Mouse (Mus musculus): ENCODE measurements around the gene Olfm2. TPM values are rescaled to one million over a fixed set of nuclear protein-coding genes. Genes with fewer than 3 reads are reported as not detected.

Olfm2 gene
- polyA plus RNA-seq, 1 experiment: 2.3 TPM

DNA sequence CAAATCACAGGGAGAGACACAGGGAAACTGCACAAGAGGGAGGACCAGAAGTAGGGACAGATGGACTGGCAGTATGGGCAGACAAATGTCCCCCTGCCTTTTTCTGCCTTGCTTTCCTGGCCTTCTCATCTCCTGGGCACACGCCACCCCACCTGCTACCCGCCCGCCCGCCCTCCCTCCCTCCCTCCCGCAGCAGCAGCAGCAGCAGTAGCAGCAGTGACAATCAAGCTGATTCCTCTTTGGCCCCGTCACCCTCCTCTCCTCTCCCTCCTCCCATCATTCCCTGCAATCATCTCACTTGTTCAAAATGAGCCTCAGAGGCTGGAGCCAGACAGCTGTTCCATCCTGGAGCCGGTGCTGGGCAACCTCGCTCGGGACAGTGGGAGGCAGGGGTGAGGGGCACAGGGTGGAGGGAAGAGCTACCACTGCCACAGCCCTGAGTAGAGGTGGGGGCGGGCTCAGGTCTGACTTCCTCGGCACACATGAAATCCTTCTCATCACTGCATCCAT lies 32.6 kb downstream of the Olfm2 start:
- no peaks in the 10 kb centered on the region for H3K36me3 ChIP-seq (ENCODE audit: control insufficient read depth, insufficient read depth, low read length)
- H3K27ac ChIP-seq (ENCODE audit: insufficient read depth, low read depth, low read length): no peak overlapping the region
- H3K4me3 ChIP-seq (ENCODE audit: insufficient read depth, low read depth, low read length): no peak overlapping the region
- no peak for DNase-seq
- WGBS: 15% methylated on average over 7 of the region's 11 CpGs
- H3K4me1 ChIP-seq (ENCODE audit: control insufficient read depth, insufficient read depth, low read length): no peaks in the 10 kb centered on the region
- TF ChIP-seq POLR2A (IDR thresholded peaks at IDR 0.05; ENCODE audit: low read depth, low read length): no peak
- no peak for TF ChIP-seq CTCF (conservative IDR thresholded peaks at IDR 0.05; ENCODE audit: insufficient read depth, insufficient read length, low read depth, low read length)
- H3K27me3 ChIP-seq (replicated peaks; ENCODE audit: control insufficient read depth, insufficient read depth, low read length): no peaks in the 10 kb centered on the region

DNA sequence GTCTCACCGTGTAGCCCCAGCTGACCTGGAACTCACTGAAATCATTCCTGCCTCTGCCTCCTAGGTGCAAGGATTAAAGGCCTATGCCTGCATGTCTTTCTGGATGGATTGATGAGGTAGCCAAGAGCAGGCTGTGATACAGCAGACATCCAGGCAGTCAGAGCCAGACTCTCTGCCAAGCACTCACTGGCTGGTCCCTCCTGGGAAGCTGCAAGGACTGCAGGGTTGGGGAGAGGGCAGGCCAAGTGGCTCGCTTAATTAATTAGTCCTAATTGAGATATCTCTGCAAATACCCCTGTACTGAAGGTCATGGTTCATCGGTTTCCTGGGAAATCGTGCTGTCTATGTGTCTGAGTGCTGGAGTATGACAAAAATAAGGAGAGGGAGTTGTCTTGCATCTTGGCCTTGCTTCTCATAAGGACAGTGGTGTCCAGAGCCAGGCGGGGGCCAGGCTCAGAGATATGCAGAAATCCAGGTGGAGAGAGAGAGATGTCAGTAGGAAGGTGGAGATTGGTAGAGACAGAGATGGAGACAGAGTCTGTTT lies 33.1 kb downstream of the Olfm2 start:
- H3K27me3 ChIP-seq (replicated peaks; ENCODE audit: control insufficient read depth, insufficient read depth, low read length): no peaks in the 10 kb centered on the region
- H3K27ac ChIP-seq (ENCODE audit: insufficient read depth, low read depth, low read length): no peak overlapping the region
- TF ChIP-seq POLR2A (IDR thresholded peaks at IDR 0.05; ENCODE audit: low read depth, low read length): no peak
- no peak for TF ChIP-seq CTCF (conservative IDR thresholded peaks at IDR 0.05; ENCODE audit: insufficient read depth, insufficient read length, low read depth, low read length)
- no peaks in the 10 kb centered on the region for H3K4me1 ChIP-seq (ENCODE audit: control insufficient read depth, insufficient read depth, low read length)
- WGBS: 56% methylated on average over 5 of the region's 5 CpGs
- no peaks in the 10 kb centered on the region for H3K36me3 ChIP-seq (ENCODE audit: control insufficient read depth, insufficient read depth, low read length)
- no peak overlapping the region for H3K4me3 ChIP-seq (ENCODE audit: insufficient read depth, low read depth, low read length)
- no peak for DNase-seq

DNA sequence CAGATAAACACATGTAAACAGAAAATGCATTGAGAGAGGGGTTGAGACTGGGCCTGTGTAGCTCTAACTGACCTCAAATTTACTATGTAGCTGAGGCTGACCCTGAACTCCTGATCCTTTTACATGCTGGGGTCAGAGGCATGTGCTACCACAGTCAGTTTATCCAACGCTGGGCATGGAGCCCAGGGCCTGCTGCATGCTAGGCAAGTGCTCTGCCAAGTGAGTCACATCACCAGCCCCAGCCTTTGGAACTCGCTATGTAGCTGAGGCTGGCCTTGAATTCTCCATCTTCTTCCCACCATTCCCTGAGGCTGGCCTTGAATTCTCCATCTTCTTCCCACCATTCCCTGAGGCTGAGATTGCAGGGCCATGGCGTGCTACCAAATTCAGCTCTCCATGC lies 35.7 kb downstream of the Olfm2 start:
- no peak for DNase-seq
- H3K4me1 ChIP-seq (ENCODE audit: control insufficient read depth, insufficient read depth, low read length): no peaks in the 10 kb centered on the region
- TF ChIP-seq POLR2A (IDR thresholded peaks at IDR 0.05; ENCODE audit: low read depth, low read length) (no peak), CTCF (conservative IDR thresholded peaks at IDR 0.05; ENCODE audit: insufficient read depth, insufficient read length, low read depth, low read length) (no peak)
- no peak overlapping the region for H3K4me3 ChIP-seq (ENCODE audit: insufficient read depth, low read depth, low read length)
- no peak overlapping the region for H3K27ac ChIP-seq (ENCODE audit: insufficient read depth, low read depth, low read length)
- no peaks in the 10 kb centered on the region for H3K27me3 ChIP-seq (replicated peaks; ENCODE audit: control insufficient read depth, insufficient read depth, low read length)
- no peaks in the 10 kb centered on the region for H3K36me3 ChIP-seq (ENCODE audit: control insufficient read depth, insufficient read depth, low read length)
- WGBS: 84% methylated on average over 3 of the region's 3 CpGs

DNA sequence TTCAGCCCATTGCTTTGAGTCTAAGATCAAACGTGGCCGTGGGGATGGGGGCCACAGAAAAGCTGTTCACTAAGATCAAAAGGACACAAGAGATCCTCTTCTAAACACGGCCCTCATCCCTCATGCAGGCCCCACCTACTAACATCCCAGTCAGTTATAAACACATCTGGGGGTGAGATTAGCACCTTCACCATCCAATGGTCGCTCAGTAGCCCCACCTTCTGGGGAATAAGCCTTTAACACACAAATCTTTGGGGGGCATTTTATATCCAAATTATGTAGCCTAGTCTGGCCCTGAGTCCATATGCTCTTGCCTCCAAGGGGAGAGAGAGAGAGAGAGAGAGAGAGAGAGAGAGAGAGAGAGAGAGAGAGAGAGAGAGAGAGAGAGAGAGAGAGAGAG lies 40.2 kb downstream of the Olfm2 start:
- Histone ChIP-seq H3K4me3 (ENCODE audit: insufficient read depth, low read depth, low read length) (no peak overlapping the region), H3K27ac (ENCODE audit: insufficient read depth, low read depth, low read length) (no peak overlapping the region), H3K27me3 (replicated peaks; ENCODE audit: control insufficient read depth, insufficient read depth, low read length) (no peaks in the 10 kb centered on the region), H3K36me3 (ENCODE audit: control insufficient read depth, insufficient read depth, low read length) (no peaks in the 10 kb centered on the region), H3K4me1 (ENCODE audit: control insufficient read depth, insufficient read depth, low read length) (no peaks in the 10 kb centered on the region)
- TF ChIP-seq CTCF (conservative IDR thresholded peaks at IDR 0.05; ENCODE audit: insufficient read depth, insufficient read length, low read depth, low read length) (no peak), POLR2A (IDR thresholded peaks at IDR 0.05; ENCODE audit: low read depth, low read length) (no peak)
- WGBS: 28% methylated on average over 4 of the region's 4 CpGs
- DNase-seq: no peak

DNA sequence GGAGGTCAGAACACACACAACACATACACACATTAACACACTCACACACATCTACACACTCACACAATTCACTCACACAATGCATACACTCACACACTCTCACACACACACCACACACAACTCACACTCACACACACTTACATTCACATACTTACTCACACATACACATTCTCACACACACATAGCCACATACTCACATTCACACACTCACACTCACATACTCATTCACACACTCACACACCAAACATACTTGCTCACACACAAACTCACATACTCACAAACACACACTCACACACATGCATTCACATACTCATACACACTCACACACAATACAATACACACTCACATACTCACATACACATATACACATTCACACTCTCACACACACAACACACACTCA lies 40.7 kb downstream of the Olfm2 start:
- H3K36me3 ChIP-seq (ENCODE audit: control insufficient read depth, insufficient read depth, low read length): no peaks in the 10 kb centered on the region
- TF ChIP-seq CTCF (conservative IDR thresholded peaks at IDR 0.05; ENCODE audit: insufficient read depth, insufficient read length, low read depth, low read length) (no peak), POLR2A (IDR thresholded peaks at IDR 0.05; ENCODE audit: low read depth, low read length) (no peak)
- no peak overlapping the region for H3K27ac ChIP-seq (ENCODE audit: insufficient read depth, low read depth, low read length)
- DNase-seq: no peak
- H3K4me1 ChIP-seq (ENCODE audit: control insufficient read depth, insufficient read depth, low read length): no peaks in the 10 kb centered on the region
- no peaks in the 10 kb centered on the region for H3K27me3 ChIP-seq (replicated peaks; ENCODE audit: control insufficient read depth, insufficient read depth, low read length)
- H3K4me3 ChIP-seq (ENCODE audit: insufficient read depth, low read depth, low read length): no peak overlapping the region

DNA sequence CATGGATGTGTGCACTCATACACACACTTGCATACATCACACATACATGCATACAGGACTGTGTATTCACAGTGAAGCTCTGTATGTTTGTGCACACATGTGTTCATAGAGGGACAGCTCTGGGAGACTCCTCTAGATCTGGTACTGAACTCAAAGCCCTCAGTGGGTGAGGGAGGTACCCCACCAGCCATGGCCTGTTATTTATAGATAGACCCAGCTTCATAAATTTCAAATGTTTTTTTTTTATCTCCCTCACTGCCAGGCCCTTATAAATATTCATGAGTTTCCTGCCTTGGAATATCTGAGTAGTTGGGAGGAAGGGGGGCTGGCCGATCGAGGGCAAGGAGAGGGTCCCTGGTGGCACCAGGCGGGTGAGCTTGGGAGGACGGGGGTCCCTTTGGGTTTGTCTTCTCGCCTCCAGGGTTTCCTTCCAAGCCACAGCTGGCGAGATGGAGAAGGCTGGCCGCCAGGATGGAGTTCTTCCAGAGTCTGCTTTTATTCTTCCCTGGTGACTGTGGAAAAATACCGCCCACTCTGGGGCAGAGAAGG lies 42.2 kb downstream of the Olfm2 start:
- WGBS: 42% methylated on average over 8 of the region's 8 CpGs
- TF ChIP-seq POLR2A (IDR thresholded peaks at IDR 0.05; ENCODE audit: low read depth, low read length): no peak
- TF ChIP-seq CTCF (conservative IDR thresholded peaks at IDR 0.05; ENCODE audit: insufficient read depth, insufficient read length, low read depth, low read length): no peak
- H3K27me3 ChIP-seq (replicated peaks; ENCODE audit: control insufficient read depth, insufficient read depth, low read length): no peaks in the 10 kb centered on the region
- H3K36me3 ChIP-seq (ENCODE audit: control insufficient read depth, insufficient read depth, low read length): no peaks in the 10 kb centered on the region
- no peak overlapping the region for H3K27ac ChIP-seq (ENCODE audit: insufficient read depth, low read depth, low read length)
- DNase-seq: no peak
- no peak overlapping the region for H3K4me3 ChIP-seq (ENCODE audit: insufficient read depth, low read depth, low read length)
- H3K4me1 ChIP-seq (ENCODE audit: control insufficient read depth, insufficient read depth, low read length): no peaks in the 10 kb centered on the region

DNA sequence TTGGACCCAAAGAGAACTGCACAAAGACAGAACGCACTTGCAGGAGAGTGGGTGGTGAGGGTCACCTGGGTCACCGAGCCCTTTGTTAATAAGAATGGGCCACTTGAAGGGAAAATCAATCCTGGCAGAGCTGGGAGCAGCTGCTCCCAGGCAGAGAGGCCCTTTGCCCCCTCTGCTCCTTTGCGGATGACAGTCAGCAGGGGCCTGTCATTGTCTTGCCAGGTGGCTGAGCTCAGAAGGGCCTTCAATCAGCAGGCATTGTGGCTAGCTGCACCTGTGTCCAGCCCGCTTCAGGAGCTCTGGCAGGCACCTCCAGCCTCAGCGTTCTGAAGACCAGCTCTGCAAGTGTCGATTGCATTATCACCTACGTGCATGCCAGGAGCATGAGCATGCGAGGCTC lies 48.7 kb downstream of the Olfm2 start:
- H3K4me1 ChIP-seq (ENCODE audit: control insufficient read depth, insufficient read depth, low read length): no peaks in the 10 kb centered on the region
- no peak overlapping the region for H3K4me3 ChIP-seq (ENCODE audit: insufficient read depth, low read depth, low read length)
- no peaks in the 10 kb centered on the region for H3K36me3 ChIP-seq (ENCODE audit: control insufficient read depth, insufficient read depth, low read length)
- whole genome bisulfite sequencing: 41% methylated on average over 8 of the region's 8 CpGs
- H3K27me3 ChIP-seq (replicated peaks; ENCODE audit: control insufficient read depth, insufficient read depth, low read length): no peaks in the 10 kb centered on the region
- TF ChIP-seq POLR2A (IDR thresholded peaks at IDR 0.05; ENCODE audit: low read depth, low read length): no peak
- no peak for TF ChIP-seq CTCF (conservative IDR thresholded peaks at IDR 0.05; ENCODE audit: insufficient read depth, insufficient read length, low read depth, low read length)
- no peak for DNase-seq
- H3K27ac ChIP-seq (ENCODE audit: insufficient read depth, low read depth, low read length): no peak overlapping the region
